Mouse (Mus musculus): ENCODE measurements around the gene Tppp3.

The Tppp3 gene

GRCm38 (mm10) chr8:105488082-105488481 lies 16.8 kb upstream of the Tppp3 start:
- DNase-seq (ENCODE audit: extremely low spot score, low read depth, low spot score): no peak

GRCm38 (mm10) chr8:105484392-105484791 lies 13.1 kb upstream of the Tppp3 start:
- no peak for DNase-seq (ENCODE audit: extremely low spot score, low read depth, low spot score)

DNA sequence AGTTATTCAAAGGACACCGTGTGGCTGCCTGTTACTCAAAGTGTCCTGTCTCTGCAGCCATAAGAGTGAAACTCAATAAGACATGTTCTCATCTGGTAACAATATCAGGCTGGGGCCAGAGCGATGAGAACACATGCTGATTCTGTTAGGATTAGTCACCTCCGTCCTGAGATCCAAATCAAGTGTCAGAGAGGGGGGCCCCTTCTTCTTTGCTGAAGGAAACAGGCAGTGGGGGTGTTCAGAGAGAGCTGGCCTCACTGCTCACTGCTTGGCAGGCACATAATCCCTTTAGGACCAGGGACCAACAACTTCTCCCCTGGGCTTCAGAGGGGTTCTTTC lies 12.7 kb upstream of the Tppp3 start:
- DNase-seq (ENCODE audit: extremely low spot score, low read depth, low spot score): no peak

GRCm38 (mm10) chr8:105483212-105484029 lies 12.1 kb upstream of the Tppp3 start:
- no peak for DNase-seq (ENCODE audit: extremely low spot score, low read depth, low spot score)

DNA sequence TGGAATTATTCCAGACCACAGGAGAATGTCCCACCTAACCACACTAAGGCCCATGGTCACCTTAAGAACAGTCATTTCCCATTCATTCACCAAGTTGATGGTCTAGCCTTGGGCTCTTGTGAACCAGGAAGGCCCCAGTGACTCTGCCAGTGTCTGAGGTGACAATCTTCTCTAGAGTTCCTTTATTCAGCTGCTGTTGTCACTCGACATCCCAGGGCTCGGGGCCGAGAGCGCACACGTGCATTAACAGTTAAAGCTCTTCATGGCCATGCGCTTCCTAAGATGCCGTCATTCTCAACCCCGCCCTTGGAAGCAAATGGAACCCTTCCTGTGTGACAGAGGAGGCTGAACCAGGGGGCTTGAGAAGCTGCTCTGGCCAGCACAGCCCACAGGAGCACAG lies 10.8 kb upstream of the Tppp3 start:
- no peak for DNase-seq (ENCODE audit: extremely low spot score, low read depth, low spot score)

GRCm38 (mm10) chr8:105481453-105481852 lies 10.1 kb upstream of the Tppp3 start:
- DNase-seq (ENCODE audit: extremely low spot score, low read depth, low spot score): no peak

- DNase-seq (ENCODE audit: extremely low spot score, low read depth, low spot score): no peak
Observed at GRCm38 (mm10) chr8:105481013-105481412, 9.7 kb upstream of the Tppp3 start.

DNA sequence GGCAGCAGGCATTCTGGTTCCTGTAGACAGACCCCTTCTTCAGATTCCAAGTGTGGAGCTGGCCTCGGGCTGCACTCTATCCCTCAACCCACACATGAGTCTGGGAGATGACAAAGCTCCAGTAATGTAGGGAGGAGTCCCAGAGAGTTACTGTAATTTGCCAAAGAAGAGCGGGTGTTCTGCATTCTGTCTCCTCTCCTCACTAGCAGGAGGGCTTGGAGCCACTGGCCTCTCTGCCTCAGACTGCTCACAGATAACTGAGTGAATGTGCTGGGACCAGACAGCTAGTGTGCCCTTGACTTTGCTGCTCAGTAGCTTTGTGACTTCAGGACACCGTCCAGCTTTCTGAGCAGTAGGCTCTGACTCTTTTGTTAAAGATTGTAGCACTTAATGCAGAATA lies 6.5 kb upstream of the Tppp3 start:
- no peak for DNase-seq (ENCODE audit: extremely low spot score, low read depth, low spot score)

GRCm38 (mm10) chr8:105476628-105477413 lies 5.5 kb upstream of the Tppp3 start:
- no peak for DNase-seq (ENCODE audit: extremely low spot score, low read depth, low spot score)

GRCm38 (mm10) chr8:105476161-105476560 lies 4.8 kb upstream of the Tppp3 start:
- no peak for DNase-seq (ENCODE audit: extremely low spot score, low read depth, low spot score)

GRCm38 (mm10) chr8:105475742-105476141 lies 4.4 kb upstream of the Tppp3 start:
- no peak for DNase-seq (ENCODE audit: extremely low spot score, low read depth, low spot score)

- no peak for DNase-seq (ENCODE audit: extremely low spot score, low read depth, low spot score)
Observed at GRCm38 (mm10) chr8:105475254-105475653, 3.9 kb upstream of the Tppp3 start.

GRCm38 (mm10) chr8:105474680-105475079 lies 3.4 kb upstream of the Tppp3 start:
- no peak for DNase-seq (ENCODE audit: extremely low spot score, low read depth, low spot score)

GRCm38 (mm10) chr8:105473816-105474606 lies 2.7 kb upstream of the Tppp3 start:
- DNase-seq (ENCODE audit: extremely low spot score, low read depth, low spot score): no peak

DNA sequence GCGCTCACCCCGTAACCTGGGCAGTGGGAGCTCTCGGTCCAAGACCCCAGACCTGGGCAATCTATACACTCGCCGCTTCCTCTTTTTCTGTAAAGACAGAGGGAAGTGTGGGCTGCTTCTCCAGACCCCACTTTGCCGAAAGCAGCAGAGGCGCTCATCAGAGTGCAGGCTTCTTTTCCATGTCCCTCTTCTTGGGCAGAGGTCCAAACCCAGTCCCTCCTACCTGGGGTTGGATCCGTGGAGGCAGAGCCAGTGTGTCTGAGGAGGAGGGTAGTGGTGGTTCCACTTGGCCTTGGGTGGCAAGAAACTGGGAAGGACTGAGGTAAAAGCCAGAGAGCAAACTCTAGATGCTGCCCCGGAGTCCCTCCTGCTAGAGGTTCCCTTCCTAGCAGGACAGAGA lies 1.7 kb upstream of the Tppp3 start:
- DNase-seq (ENCODE audit: extremely low spot score, low read depth, low spot score): no peak

DNA sequence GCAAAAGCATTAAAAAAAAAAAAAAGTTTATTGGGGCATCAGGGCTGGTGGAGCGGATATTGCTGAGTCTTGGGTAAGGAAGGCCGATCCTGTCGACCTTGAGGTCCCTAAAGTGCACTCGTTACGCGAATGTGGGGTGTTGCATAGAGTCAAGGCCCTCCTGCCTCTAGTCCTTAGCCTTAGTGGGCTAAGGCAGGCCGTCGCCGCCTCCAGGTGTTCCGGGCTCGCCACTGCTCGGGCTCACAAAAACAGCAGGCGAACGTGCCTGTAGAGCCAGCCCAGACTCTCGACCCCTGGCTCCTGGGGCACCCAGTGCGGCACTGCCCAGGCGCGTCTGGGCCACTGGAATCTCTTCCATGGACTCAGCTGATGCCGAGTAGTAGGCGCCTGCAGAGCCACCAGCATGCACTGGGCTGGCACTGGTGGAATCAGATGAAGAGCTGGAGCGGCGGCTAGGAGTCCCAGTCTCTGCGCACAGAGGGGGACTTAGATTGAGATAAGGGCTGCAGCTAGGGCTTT lies 1.1 kb upstream of the Tppp3 start:
- DNase-seq (ENCODE audit: extremely low spot score, low read depth, low spot score): no peak

- no peak for DNase-seq (ENCODE audit: extremely low spot score, low read depth, low spot score)
Observed at GRCm38 (mm10) chr8:105470681-105471313, 529 bp downstream of the Tppp3 start.

DNA sequence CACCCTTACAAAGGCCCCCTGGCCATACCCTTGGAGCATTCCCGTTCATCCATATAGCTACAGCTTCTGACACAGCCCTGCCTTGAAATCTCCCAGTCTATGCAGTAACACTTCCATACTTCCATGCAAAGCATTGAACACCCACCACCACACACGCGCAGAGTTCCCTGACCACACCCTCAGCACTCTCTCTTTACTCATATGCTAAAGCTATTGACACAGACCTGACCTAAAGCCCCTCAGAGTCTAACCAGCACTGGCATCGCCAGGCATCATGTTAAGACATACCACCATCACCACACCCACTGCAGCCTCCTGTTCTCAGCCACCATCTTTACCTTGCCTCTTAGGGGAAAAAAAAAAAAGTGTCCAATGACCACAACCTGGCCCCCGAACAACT lies 1.1 kb downstream of the Tppp3 start:
- no peak for DNase-seq (ENCODE audit: extremely low spot score, low read depth, low spot score)

GRCm38 (mm10) chr8:105469816-105470215 lies 1.5 kb downstream of the Tppp3 start:
- no peak for DNase-seq (ENCODE audit: extremely low spot score, low read depth, low spot score)

DNA sequence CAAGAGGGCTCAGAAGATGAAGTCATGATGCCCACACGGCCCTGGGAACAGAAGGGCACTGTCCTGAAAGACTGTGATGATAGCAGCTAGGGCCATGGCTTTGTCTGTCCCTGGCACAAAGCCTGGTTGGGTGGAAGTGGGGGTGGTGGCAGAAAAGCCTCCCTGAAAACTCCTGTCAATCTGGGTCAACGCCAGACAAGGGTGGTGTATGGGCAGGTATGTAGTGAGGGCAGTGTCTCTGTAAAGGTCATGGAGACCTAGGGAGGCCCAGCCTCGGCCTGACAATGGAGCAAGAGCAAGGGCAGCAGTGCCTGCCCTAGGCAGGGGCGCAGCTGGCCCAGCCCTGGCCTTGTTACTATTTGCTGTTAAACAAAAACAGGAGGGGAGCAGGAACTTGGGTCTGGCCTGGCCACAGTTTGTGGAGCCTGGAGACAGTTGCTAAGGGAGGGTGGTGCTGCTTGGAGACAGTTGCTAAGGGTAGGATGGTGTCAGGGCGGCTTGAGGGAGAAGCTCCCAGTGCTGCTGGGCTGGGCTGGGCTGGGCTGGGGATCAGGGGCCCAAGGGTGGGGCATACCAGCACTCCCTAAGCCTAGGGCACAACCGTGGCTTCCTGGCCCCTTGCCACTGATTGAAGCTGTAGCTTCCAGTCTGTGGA lies 2.2 kb downstream of the Tppp3 start:
- DNase-seq (ENCODE audit: extremely low spot score, low read depth, low spot score): no peak

Measured in hindlimb bud, embryonic 11.5 days (tissue).